Mouse (Mus musculus) kidney, embryonic 14.5 days (tissue): ENCODE measurements around the gene Mcub. TPM values are rescaled to one million over a fixed set of nuclear protein-coding genes. Genes with fewer than 3 reads are reported as not detected.

ENCODE experiments used
- ATAC-seq: fragments of 200-750 bp; cut with Nextera tagmentation; 2 replicates; pipeline ENCODE4 v1.8.0; 2017; ENCODE audit warnings: moderate number of reproducible peaks, mild to moderate bottlenecking, moderate TSS enrichment, moderate library complexity; ENCODE audit not compliant: low FRiP score, low TSS enrichment
- H3K27ac ChIP-seq: fragments of 300-500 bp; sonication (generic); 2 replicates; pipeline ENCODE4 v1.5.1; 2014; ENCODE audit warnings: low read depth, mild to moderate bottlenecking, low read length, moderate library complexity, mixed read lengths
- H3K27me3 ChIP-seq: fragments of 300-500 bp; sonication (generic); 2 replicates; pipeline ENCODE4 v1.6.1; 2014; ENCODE audit warnings: mild to moderate bottlenecking, low read length; ENCODE audit not compliant: control insufficient read depth, insufficient read depth
- H3K36me3 ChIP-seq: fragments of 300-500 bp; sonication (generic); 2 replicates; pipeline ENCODE4 v1.6.1; 2014; ENCODE audit warnings: low read length, mixed read lengths; ENCODE audit not compliant: control insufficient read depth, insufficient read depth
- H3K4me1 ChIP-seq: fragments of 300-500 bp; sonication (generic); 2 replicates; pipeline ENCODE4 v1.6.1; 2014; ENCODE audit warnings: low read length, mixed read lengths; ENCODE audit not compliant: control insufficient read depth, insufficient read depth
- H3K4me2 ChIP-seq: fragments of 300-500 bp; sonication (generic); replicated peaks from 2 replicates; pipeline ENCODE4 v1.6.1; 2014; ENCODE audit warnings: low read depth, mild to moderate bottlenecking, low read length
- H3K4me3 ChIP-seq: fragments of 300-500 bp; sonication (generic); 2 replicates; pipeline ENCODE4 v1.5.1; 2014; ENCODE audit warnings: mild to moderate bottlenecking, low read length
- H3K9ac ChIP-seq: fragments of 300-500 bp; sonication (generic); 2 replicates; pipeline ENCODE4 v1.6.1; 2014; ENCODE audit warnings: low read depth, mild to moderate bottlenecking, low read length, moderate library complexity
- H3K9me3 ChIP-seq: fragments of 300-500 bp; sonication (generic); 2 replicates; pipeline ENCODE4 v1.6.1; 2016; ENCODE audit warnings: low read length; ENCODE audit not compliant: control insufficient read depth
- WGBS: fragments of 180-500 bp; shearing (Covaris S2); extraction: QIAGEN DNeasy Blood & Tissue Kit; methylation state at CpG from one replicate; pipeline ENCODE4 v1.1.7; 2014; 5-methylcytosine and 5-hydroxymethylcytosine counted together
- polyA plus RNA-seq: library from polyadenylated mRNA; unstranded; fragments of >200 nt; fragmentation: Nextera tagmentation; extraction: Ambion mirVana; gene quantifications from 2 replicates; pipeline ENCODE4 v1.2.1, GENCODE M21; 2014

Mcub gene
- polyA plus RNA-seq, 1 experiment from 2014 or later, result 1.6 TPM

DNA sequence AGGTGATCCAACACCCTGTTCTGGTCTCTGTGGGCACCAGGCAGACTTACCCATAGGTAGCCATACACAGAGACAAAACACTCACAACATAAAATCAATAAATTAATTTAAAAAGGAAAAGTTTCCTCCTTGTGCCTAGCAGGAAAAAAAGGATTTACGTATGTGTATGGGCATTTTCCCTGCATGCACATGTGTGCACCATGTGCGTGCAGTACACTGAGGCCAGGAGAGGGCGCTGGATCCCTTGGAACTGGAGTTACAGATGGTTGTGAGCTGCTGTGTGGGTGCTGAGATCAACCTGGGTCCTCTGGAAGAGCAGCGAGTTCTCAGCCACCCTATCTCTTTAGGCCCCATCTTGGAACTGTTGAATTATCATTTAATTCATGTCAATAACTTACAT, 15.3 kb upstream of the Mcub start:
- H3K4me3 ChIP-seq, result no peak overlapping the region
- 92% methylated on average over 4 of the region's 4 CpGs for WGBS
- no peak overlapping the region for H3K27ac ChIP-seq
- no peak overlapping the region for H3K9ac ChIP-seq
- H3K27me3 ChIP-seq, result no peaks in the 10 kb centered on the region
- peaks cover 83% of the 10 kb centered on the region for H3K36me3 ChIP-seq
- no peak overlapping the region for H3K4me2 ChIP-seq
- no peaks in the 10 kb centered on the region for H3K4me1 ChIP-seq
- ATAC-seq, result no peak
- no peaks in the 10 kb centered on the region for H3K9me3 ChIP-seq

GRCm38 (mm10) chr3:129984797-129985196, 14.8 kb upstream of the Mcub start:
- 98% methylated on average over 5 of the region's 5 CpGs for WGBS
- Histone ChIP-seq H3K4me2 (no peak overlapping the region), H3K36me3 (peaks cover 78% of the 10 kb centered on the region)

GRCm38 (mm10) chr3:129982271-129982670, 12.3 kb upstream of the Mcub start:
- Histone ChIP-seq H3K9ac (no peak overlapping the region), H3K4me3 (no peak overlapping the region), H3K4me1 (no peaks in the 10 kb centered on the region), H3K27ac (no peak overlapping the region), H3K36me3 (peaks cover 52% of the 10 kb centered on the region), H3K9me3 (no peaks in the 10 kb centered on the region), H3K4me2 (no peak overlapping the region), H3K27me3 (no peaks in the 10 kb centered on the region)
- no peak for ATAC-seq
- 64% methylated on average over 5 of the region's 5 CpGs for WGBS

More at GRCm38 (mm10) chr3:129984797-129985196, 14.8 kb upstream of the Mcub start:
- no peak for ATAC-seq
- no peaks in the 10 kb centered on the region for H3K4me1 ChIP-seq
- no peak overlapping the region for H3K27ac ChIP-seq
- H3K9ac ChIP-seq, result no peak overlapping the region
- no peak overlapping the region for H3K4me3 ChIP-seq
- H3K9me3 ChIP-seq, result no peaks in the 10 kb centered on the region
- no peaks in the 10 kb centered on the region for H3K27me3 ChIP-seq

- H3K4me3 ChIP-seq, result no peak overlapping the region
- H3K36me3 ChIP-seq, result peaks cover 47% of the 10 kb centered on the region
- no peak for ATAC-seq
Observed at GRCm38 (mm10) chr3:129981756-129982155, 11.8 kb upstream of the Mcub start.

GRCm38 (mm10) chr3:129979510-129979909, 9.5 kb upstream of the Mcub start:
- peak; percentile 39; the same call in 1 of the 2 replicates for ATAC-seq
- Histone ChIP-seq H3K4me2 (no peak overlapping the region), H3K36me3 (peaks cover 27% of the 10 kb centered on the region), H3K27ac (no peak overlapping the region), H3K4me3 (no peak overlapping the region), H3K9ac (no peak overlapping the region), H3K4me1 (no peaks in the 10 kb centered on the region), H3K27me3 (no peaks in the 10 kb centered on the region), H3K9me3 (no peaks in the 10 kb centered on the region)
- 25% methylated on average over 6 of the region's 6 CpGs for WGBS

More at GRCm38 (mm10) chr3:129981756-129982155, 11.8 kb upstream of the Mcub start:
- Histone ChIP-seq H3K9ac (no peak overlapping the region), H3K27me3 (no peaks in the 10 kb centered on the region), H3K4me1 (no peaks in the 10 kb centered on the region), H3K9me3 (no peaks in the 10 kb centered on the region), H3K4me2 (no peak overlapping the region), H3K27ac (no peak overlapping the region)
- WGBS, result 88% methylated on average over 11 of the region's 11 CpGs

DNA sequence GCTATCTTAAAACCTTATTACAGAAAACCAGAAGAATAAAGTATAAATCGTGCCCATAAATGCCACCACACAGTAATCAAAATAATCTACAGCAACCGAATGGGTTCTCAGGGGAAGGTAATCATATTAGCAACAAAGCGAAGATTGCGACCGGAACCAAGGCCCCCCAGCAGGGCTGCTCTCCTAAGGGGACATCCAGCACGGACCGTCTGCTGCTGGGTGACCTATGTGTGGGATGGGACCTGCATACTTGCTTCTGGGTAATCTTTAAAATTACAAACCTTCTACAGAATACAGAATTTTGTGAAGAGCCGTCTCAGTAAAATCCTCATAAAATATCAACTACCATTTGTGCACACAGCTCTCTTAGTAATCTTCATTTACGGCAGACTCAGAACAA, 8.7 kb upstream of the Mcub start:
- 80% methylated on average over 9 of the region's 9 CpGs for WGBS
- no peak overlapping the region for H3K4me2 ChIP-seq
- H3K36me3 ChIP-seq, result peaks cover 21% of the 10 kb centered on the region
- no peak overlapping the region for H3K9ac ChIP-seq
- H3K27me3 ChIP-seq, result no peaks in the 10 kb centered on the region
- H3K4me1 ChIP-seq, result no peaks in the 10 kb centered on the region
- H3K4me3 ChIP-seq, result no peak overlapping the region
- H3K9me3 ChIP-seq, result no peaks in the 10 kb centered on the region
- ATAC-seq, result no peak
- H3K27ac ChIP-seq, result no peak overlapping the region

DNA sequence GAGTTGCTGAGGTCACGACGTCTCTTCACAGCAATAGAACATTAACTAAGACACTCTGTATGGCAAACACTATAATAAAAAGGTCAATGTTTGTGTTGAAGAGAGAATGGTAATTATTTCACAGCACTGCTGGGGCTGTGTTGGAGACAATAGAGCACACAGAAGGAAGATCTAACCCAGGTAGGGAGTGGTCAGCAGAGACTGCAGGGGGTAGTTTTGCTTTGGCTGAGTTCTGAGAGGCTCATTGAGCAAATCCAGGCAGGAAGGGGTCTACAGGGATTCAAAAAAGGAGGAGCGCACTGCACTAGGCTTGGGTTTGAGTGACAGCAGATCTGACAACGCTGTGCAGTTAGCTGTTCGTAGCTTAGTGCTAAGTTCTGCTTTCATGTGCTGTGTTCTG, 6.3 kb upstream of the Mcub start:
- no peaks in the 10 kb centered on the region for H3K9me3 ChIP-seq
- H3K36me3 ChIP-seq, result no peaks in the 10 kb centered on the region; the same call in 1 of the 2 replicates
- H3K27me3 ChIP-seq, result no peaks in the 10 kb centered on the region
- no peak overlapping the region for H3K27ac ChIP-seq
- H3K9ac ChIP-seq, result no peak overlapping the region
- no peaks in the 10 kb centered on the region for H3K4me1 ChIP-seq
- 93% methylated on average over 5 of the region's 5 CpGs for WGBS
- H3K4me2 ChIP-seq, result no peak overlapping the region
- H3K4me3 ChIP-seq, result no peak overlapping the region
- ATAC-seq, result no peak

- peak; percentile 32; the same call in 1 of the 2 replicates for ATAC-seq
- WGBS, result 9% methylated on average over 19 of the region's 19 CpGs
- H3K27ac ChIP-seq, result no peak overlapping the region
- peak overlapping the region; percentile 64 for H3K4me3 ChIP-seq
- peak overlapping the region; percentile 100 for H3K4me2 ChIP-seq
- H3K4me1 ChIP-seq, result peaks cover 10% of the 10 kb centered on the region; the same call in 1 of the 2 replicates
- H3K9me3 ChIP-seq, result no peaks in the 10 kb centered on the region
- H3K9ac ChIP-seq, result peak overlapping the region; percentile 42; the same call in 1 of the 2 replicates
- H3K27me3 ChIP-seq, result peaks cover 18% of the 10 kb centered on the region
- H3K36me3 ChIP-seq, result no peaks in the 10 kb centered on the region
Observed at GRCm38 (mm10) chr3:129970529-129971515, 816 bp upstream of the Mcub start.

GRCm38 (mm10) chr3:129969031-129969430, 975 bp downstream of the Mcub start:
- Histone ChIP-seq H3K4me1 (peaks cover 10% of the 10 kb centered on the region; the same call in 1 of the 2 replicates), H3K27ac (no peak overlapping the region), H3K9me3 (no peaks in the 10 kb centered on the region), H3K27me3 (peaks cover 18% of the 10 kb centered on the region), H3K36me3 (no peaks in the 10 kb centered on the region), H3K9ac (peak overlapping the region; percentile 42; the same call in 1 of the 2 replicates), H3K4me2 (peak overlapping the region; percentile 100), H3K4me3 (peak overlapping the region; percentile 64)
- WGBS, result 30% methylated on average over 10 of the region's 10 CpGs
- ATAC-seq, result 0 out of 2 replicates have a peak, but pooled peaks have one; percentile 3
